Mouse (Mus musculus) CH12.LX (cell line): ENCODE data around the gene Gm49405. TPM values are rescaled to one million over a fixed set of nuclear protein-coding genes. Genes with fewer than 3 reads are reported as not detected.
"Not testable (repeated sequence)": the region's sequence is repeated elsewhere in the genome, so short reads cannot be mapped to it uniquely, and the experiment has no call there.

Source experiments
- DNase-seq: peaks from one replicate; pipeline ENCODE4 v3.0.0-alpha.2; 2013; ENCODE audit errors: extremely low read depth
- H3K27ac ChIP-seq: 2 replicates; pipeline ENCODE4 v1.5.1; 2012; ENCODE audit warnings: low read depth, mild to moderate bottlenecking, control low read depth, moderate library complexity; ENCODE audit not compliant: insufficient read depth
- H3K27me3 ChIP-seq: replicated peaks from 2 replicates; pipeline ENCODE3; 2012; ENCODE audit warnings: inconsistent platforms
- H3K36me3 ChIP-seq, 2 experiments: replicated peaks in 1 of 2; 2 replicates each; pipeline versions ENCODE3 to v1.6.1; 2012; ENCODE audit warnings: inconsistent platforms in 1 of 2, low read length in 1 of 2, mild to moderate bottlenecking in 1 of 2, mixed read lengths in 1 of 2, moderate library complexity in 1 of 2; ENCODE audit not compliant: control insufficient read depth in 1 of 2, insufficient read depth in 1 of 2
- H3K4me1 ChIP-seq, 2 experiments: 2 replicates each; pipeline ENCODE4 v1.6.1; 2012; ENCODE audit warnings: inconsistent platforms in 1 of 2, moderate library complexity in 1 of 2; ENCODE audit not compliant: insufficient read depth in 2 of 2, control insufficient read depth in 1 of 2
- H3K4me2 ChIP-seq: 2 replicates; pipeline ENCODE4 v1.6.1; 2012; ENCODE audit warnings: low read depth, mild to moderate bottlenecking, control low read depth; ENCODE audit not compliant: poor library complexity, insufficient read depth, severe bottlenecking
- H3K4me3 ChIP-seq, 3 experiments: fragments of 150-350 bp in 1 of 3; sonication (generic) in 1 of 3; replicated peaks in 1 of 3; 2 replicates each; pipeline versions ENCODE3 to v1.5.1; 2011 to 2012; ENCODE audit warnings: low read depth in 2 of 3, low read length in 2 of 3, mild to moderate bottlenecking in 2 of 3, moderate library complexity in 2 of 3, control low read depth in 1 of 3, improper control_type of control experiment in 1 of 3, inconsistent platforms in 1 of 3, mixed read lengths in 1 of 3; ENCODE audit not compliant: poor library complexity in 1 of 3
- H3K79me2 ChIP-seq: replicated peaks from 2 replicates; pipeline ENCODE4 v1.6.1; 2012; ENCODE audit warnings: mild to moderate bottlenecking, moderate library complexity; ENCODE audit not compliant: control insufficient read depth, poor library complexity, insufficient read depth, severe bottlenecking; ENCODE audit errors: extremely low read depth
- H3K9ac ChIP-seq: 2 replicates; pipeline ENCODE4 v1.6.1; 2012; ENCODE audit warnings: low read depth, mild to moderate bottlenecking, control low read depth, moderate library complexity; ENCODE audit not compliant: insufficient read depth
- H3K9me3 ChIP-seq: replicated peaks from 2 replicates; pipeline ENCODE3; 2012; ENCODE audit warnings: low read length, inconsistent platforms, mixed read lengths
- BHLHE40 ChIP-seq: IDR thresholded peaks from 2 replicates; pipeline ENCODE4 v1.6.1; 2011; ENCODE audit warnings: mild to moderate bottlenecking, low read depth, low read length, improper control_type of control experiment
- CHD1 ChIP-seq: IDR thresholded peaks from 2 replicates; pipeline ENCODE4 v1.6.1; 2012; ENCODE audit warnings: low read depth, low read length, improper control_type of control experiment, inconsistent platforms
- CTCF ChIP-seq, 2 experiments: IDR thresholded peaks in 1 of 2; conservative IDR thresholded peaks in 1 of 2; 2 replicates each; pipeline ENCODE4 v1.5.1; 2011 to 2012; ENCODE audit warnings: low read depth in 2 of 2, low read length in 2 of 2, improper control_type of control experiment in 1 of 2, inconsistent platforms in 1 of 2, mild to moderate bottlenecking in 1 of 2, moderate library complexity in 1 of 2
- ELF1 ChIP-seq: IDR thresholded peaks from 2 replicates; pipeline ENCODE4 v1.6.1; 2014; ENCODE audit warnings: low read depth, mild to moderate bottlenecking, inconsistent platforms, low read length, improper control_type of control experiment
- EP300 ChIP-seq: IDR thresholded peaks from 2 replicates; pipeline ENCODE4 v1.6.1; 2011; ENCODE audit warnings: low read length, improper control_type of control experiment
- HCFC1 ChIP-seq: IDR thresholded peaks from 2 replicates; pipeline ENCODE4 v1.6.1; 2012; ENCODE audit warnings: low read depth, mild to moderate bottlenecking, inconsistent platforms, low read length, improper control_type of control experiment
- JUN ChIP-seq: IDR thresholded peaks from 2 replicates; pipeline ENCODE4 v1.6.1; 2011; ENCODE audit warnings: low read depth, mild to moderate bottlenecking, low read length, improper control_type of control experiment, moderate library complexity; ENCODE audit not compliant: insufficient read depth
- JUND ChIP-seq: conservative IDR thresholded peaks from 2 replicates; pipeline ENCODE4 v1.6.1; 2011; ENCODE audit warnings: low read depth, low read length, improper control_type of control experiment
- MAZ ChIP-seq: IDR thresholded peaks from 2 replicates; pipeline ENCODE4 v1.6.1; 2012; ENCODE audit warnings: low read depth, mild to moderate bottlenecking, inconsistent platforms, low read length, improper control_type of control experiment, moderate library complexity
- NELFE ChIP-seq: IDR thresholded peaks from 2 replicates; pipeline ENCODE4 v1.6.1; 2011; ENCODE audit warnings: low read depth, low read length, improper control_type of control experiment
- NRF1 ChIP-seq: IDR thresholded peaks from 2 replicates; pipeline ENCODE4 v1.6.1; 2014; ENCODE audit warnings: low read depth, mild to moderate bottlenecking, inconsistent platforms, low read length, improper control_type of control experiment, moderate library complexity
- RAD21 ChIP-seq: IDR thresholded peaks from 2 replicates; pipeline ENCODE4 v1.6.1; 2011; ENCODE audit warnings: low read depth, mild to moderate bottlenecking, low read length, improper control_type of control experiment, moderate library complexity
- RCOR1 ChIP-seq: conservative IDR thresholded peaks from 2 replicates; pipeline ENCODE4 v1.6.1; 2012; ENCODE audit warnings: low read depth, mild to moderate bottlenecking, inconsistent platforms, low read length, improper control_type of control experiment
- SIN3A ChIP-seq: IDR thresholded peaks from 2 replicates; pipeline ENCODE4 v1.6.1; 2012; ENCODE audit warnings: low read length, improper control_type of control experiment, inconsistent platforms
- TBP ChIP-seq: conservative IDR thresholded peaks from 2 replicates; pipeline ENCODE4 v1.6.1; 2011; ENCODE audit warnings: low read depth, low read length, improper control_type of control experiment
- TCF12 ChIP-seq: IDR thresholded peaks from 2 replicates; pipeline ENCODE4 v1.6.1; 2014; ENCODE audit warnings: low read depth, mild to moderate bottlenecking, inconsistent platforms, low read length, improper control_type of control experiment
- USF2 ChIP-seq: conservative IDR thresholded peaks from 2 replicates; pipeline ENCODE4 v1.6.1; 2011; ENCODE audit warnings: low read depth, low read length, improper control_type of control experiment
- ZC3H11A ChIP-seq: IDR thresholded peaks from 2 replicates; pipeline ENCODE4 v1.6.1; 2012; ENCODE audit warnings: low read depth, mild to moderate bottlenecking, inconsistent platforms, low read length, improper control_type of control experiment
- ZMIZ1 ChIP-seq: IDR thresholded peaks from 2 replicates; pipeline ENCODE4 v1.6.1; 2012; ENCODE audit warnings: low read depth, mild to moderate bottlenecking, inconsistent platforms, low read length, improper control_type of control experiment
- dilution Hi-C: fragments of 300-500 bp; cut with MboI; formaldehyde crosslinking; loops from 2 replicates; pipeline ENCODE4 v1.14.3; 2020; ENCODE audit warnings: low sequenced_read_pairs; ENCODE audit not compliant: extremely low pct_unique_long_range_greater_than_20kb, extremely low pct_ligation_motif_present
- in situ Hi-C: fragments of 300-500 bp; cut with MboI; formaldehyde crosslinking; loops from 3 replicates; pipeline ENCODE4 v1.14.3; 2019; ENCODE audit warnings: low sequenced_read_pairs, low pct_ligation_motif_present, low pct_unique_long_range_greater_than_20kb, mixed read lengths
- polyA plus RNA-seq: library from polyadenylated mRNA; unstranded; fragments of >175 nt; gene quantifications from 2 replicates; pipeline ENCODE4 v1.2.1, GENCODE M21; 2012; ENCODE audit warnings: low read depth; ENCODE audit not compliant: insufficient read length
- total RNA-seq, 2 experiments: library from RNA; depleted of rRNA; stranded (reverse); fragments of 300-350 nt in 1 of 2; fragments of >200 nt in 1 of 2; gene quantifications; 2 replicates each; pipeline ENCODE4 v1.2.3; 2012 to 2014

Gm49405 gene
- total and polyA plus RNA-seq, 3 experiments, result 0.99 to 2.7 (median 2.0) TPM

DNA sequence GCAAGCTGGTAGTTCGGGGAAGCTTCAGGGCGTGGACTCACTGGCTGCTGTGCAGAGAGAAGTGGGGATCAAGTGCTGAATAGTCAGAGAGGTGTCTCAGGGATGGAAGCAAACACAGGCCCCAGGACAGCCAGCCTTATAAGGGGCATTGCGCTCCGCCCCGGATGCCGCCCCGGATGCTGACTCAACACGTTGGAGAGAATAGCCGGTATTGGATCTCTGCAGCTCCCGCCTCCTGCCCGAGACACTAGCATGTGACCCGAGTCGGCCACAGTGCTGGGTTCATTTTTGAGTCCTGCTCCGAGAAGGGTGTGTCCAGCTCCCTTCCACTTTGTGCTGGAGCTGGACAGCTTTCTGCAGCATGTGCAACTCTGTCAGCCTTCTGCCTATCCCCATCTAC is 41.7 kb downstream of the Gm49405 start:
- no peak for TF ChIP-seq ZC3H11A
- no peak for TF ChIP-seq NRF1
- no peak for TF ChIP-seq ZMIZ1
- no peak for TF ChIP-seq TCF12
- TF ChIP-seq CTCF (conservative IDR thresholded peaks at IDR 0.05 in 1 of 2, IDR thresholded peaks at IDR 0.05 in 1 of 2; ENCODE audit: low read depth in 2 of 2, low read length in 2 of 2), result no peak
- no peak for TF ChIP-seq JUND
- no peak for TF ChIP-seq NELFE
- TF ChIP-seq ELF1, result no peak
- TF ChIP-seq HCFC1, result no peak
- no peak for TF ChIP-seq TBP
- no peak for TF ChIP-seq BHLHE40
- no peak for TF ChIP-seq JUN
- no peak for TF ChIP-seq RCOR1
- no peak for TF ChIP-seq EP300
- no peak for TF ChIP-seq RAD21
- TF ChIP-seq CHD1, result no peak
- TF ChIP-seq MAZ, result no peak
- TF ChIP-seq USF2, result no peak
- no peak for TF ChIP-seq SIN3A
- peaks cover 4% of the 10 kb centered on the region; the same call in 1 of the 2 replicates for H3K79me2 ChIP-seq
- no peak overlapping the region for H3K4me2 ChIP-seq
- in situ Hi-C loops, result no loop called here
- peaks cover 5 to 20% of the 10 kb centered on the region in 2 experiments; a peak in 3 of 4 replicates for H3K4me1 ChIP-seq
- no peaks in the 10 kb centered on the region for H3K27me3 ChIP-seq
- DNase-seq, result no peak
- no peak overlapping the region for H3K4me3 ChIP-seq
- dilution Hi-C loops, result no loop called here
- peaks cover 16% of the 10 kb centered on the region for H3K9me3 ChIP-seq
- H3K27ac ChIP-seq, result no peak overlapping the region
- no peak overlapping the region for H3K9ac ChIP-seq
- H3K36me3 ChIP-seq, result no peaks in the 10 kb centered on the region

DNA sequence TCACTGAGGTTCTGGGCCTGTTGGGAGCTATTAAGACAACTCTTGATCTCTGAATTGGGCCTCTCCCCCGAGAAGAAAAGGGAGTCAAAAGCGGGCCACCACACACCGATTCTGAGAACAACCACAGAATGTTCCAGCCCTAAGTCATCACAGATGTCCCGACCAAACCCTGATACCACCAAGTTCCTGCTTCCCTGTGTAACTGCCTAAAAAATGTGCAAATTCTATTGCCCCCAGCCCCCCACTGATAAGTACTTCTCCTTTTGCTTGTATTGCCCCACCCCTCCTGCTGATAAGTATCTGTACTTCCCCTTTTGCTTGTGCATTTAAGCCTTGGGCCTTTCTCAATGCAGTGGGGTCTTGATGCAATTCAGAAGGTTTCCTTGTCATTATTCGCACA is 43.7 kb downstream of the Gm49405 start:
- H3K9ac ChIP-seq, H3K36me3 ChIP-seq, H3K4me2 ChIP-seq, H3K79me2 ChIP-seq, DNase-seq, dilution Hi-C loops, H3K4me3 ChIP-seq, H3K27me3 ChIP-seq, H3K27ac ChIP-seq, in situ Hi-C loops: not testable (repeated sequence)
- Histone ChIP-seq H3K4me1 (peaks cover 8 to 18% of the 10 kb centered on the region in 2 experiments; a peak in 3 of 4 replicates), H3K9me3 (peaks cover 16% of the 10 kb centered on the region)
